Mouse (Mus musculus) megakaryocyte, adult 5-6 weeks (primary cell): ENCODE results near the gene Erp29. TPM values are rescaled to one million over a fixed set of nuclear protein-coding genes. Genes with fewer than 3 reads are reported as not detected.

Experiments
- ATAC-seq: 2 replicates; pipeline ENCODE4 v1.8.0; 2016; ENCODE audit warnings: mild to moderate bottlenecking, inconsistent platforms; ENCODE audit not compliant: poor library complexity, severe bottlenecking
- total RNA-seq, 2 experiments: library from RNA; stranded (forward) in 1 of 2; stranded (reverse) in 1 of 2; fragments of 153-499, 151-499 nt in 1 of 2; fragments of 221-1000, 200-1000 nt in 1 of 2; gene quantifications; 2 replicates each; pipeline versions ENCODE4 v1.2.3 to v1.2.4; 2015 to 2017

The Erp29 gene
- total RNA-seq, 2 experiments from 2014 or later, result 273 to 1,238 TPM

GRCm38 (mm10) chr5:121450476-121450875 lies 1.8 kb downstream of the Erp29 start:
- ATAC-seq, result no peak

- ATAC-seq, result peak; percentile 34
These were observed 2.3 kb downstream of the Erp29 start for GRCm38 (mm10) chr5:121449976-121450375.

GRCm38 (mm10) chr5:121448450-121448849 lies 3.9 kb downstream of the Erp29 start:
- ATAC-seq, result no peak

- ATAC-seq, result no peak
These were observed 7.4 kb downstream of the Erp29 start for GRCm38 (mm10) chr5:121444870-121445269.

GRCm38 (mm10) chr5:121443548-121443947 lies 8.8 kb downstream of the Erp29 start:
- peak; percentile 40; the same call in 1 of the 2 replicates for ATAC-seq

GRCm38 (mm10) chr5:121438756-121439155 lies 13.6 kb downstream of the Erp29 start:
- ATAC-seq, result no peak

GRCm38 (mm10) chr5:121438131-121438530 lies 14.2 kb downstream of the Erp29 start:
- no peak for ATAC-seq

GRCm38 (mm10) chr5:121428954-121429353 lies 23.4 kb downstream of the Erp29 start:
- no peak for ATAC-seq

GRCm38 (mm10) chr5:121423297-121423696 lies 29.0 kb downstream of the Erp29 start:
- no peak for ATAC-seq

- ATAC-seq, result no peak
These were observed 29.5 kb downstream of the Erp29 start for GRCm38 (mm10) chr5:121422787-121423186.

- ATAC-seq, result no peak
These were observed 31.6 kb downstream of the Erp29 start for GRCm38 (mm10) chr5:121420721-121421120.

- ATAC-seq, result no peak
These were observed 41.3 kb downstream of the Erp29 start for GRCm38 (mm10) chr5:121410975-121411374.

- no peak for ATAC-seq
These were observed 44.5 kb downstream of the Erp29 start for GRCm38 (mm10) chr5:121407856-121408255.

GRCm38 (mm10) chr5:121400849-121401248 lies 51.5 kb downstream of the Erp29 start:
- no peak for ATAC-seq

- ATAC-seq, result peak; percentile 20; the same call in 1 of the 2 replicates
These were observed 52.2 kb downstream of the Erp29 start for GRCm38 (mm10) chr5:121400064-121400463.

GRCm38 (mm10) chr5:121399540-121399939 lies 52.8 kb downstream of the Erp29 start:
- ATAC-seq, result no peak

- ATAC-seq, result no peak
These were observed 53.3 kb downstream of the Erp29 start for GRCm38 (mm10) chr5:121398965-121399462.

GRCm38 (mm10) chr5:121398146-121398964 lies 54.0 kb downstream of the Erp29 start:
- peak; percentile 4; the same call in 1 of the 2 replicates for ATAC-seq

GRCm38 (mm10) chr5:121397187-121398145 lies 54.8 kb downstream of the Erp29 start, which contains the start of gene Naa25:
TSS of gene Naa25 (plus strand) at chr5:121397936.
- peak; percentile 88 for ATAC-seq

- ATAC-seq, result no peak
These were observed 56.7 kb downstream of the Erp29 start for GRCm38 (mm10) chr5:121395621-121396020.

- ATAC-seq, result no peak
These were observed 58.9 kb downstream of the Erp29 start for GRCm38 (mm10) chr5:121393402-121393801.
